Mouse (Mus musculus) small intestine, adult 2 months (tissue): ENCODE results near the gene Snx11. TPM values are rescaled to one million over a fixed set of nuclear protein-coding genes. Genes with fewer than 3 reads are reported as not detected.

ENCODE experiments used
- H3K27ac ChIP-seq: fragments of 200-500 bp; 2 replicates; pipeline ENCODE4 v1.5.1; 2012; ENCODE audit warnings: low read depth, low read length, control low read depth, inconsistent platforms; ENCODE audit not compliant: insufficient read depth
- H3K27me3 ChIP-seq: fragments of 200-500 bp; 2 replicates; pipeline ENCODE4 v1.6.1; 2012; ENCODE audit warnings: mild to moderate bottlenecking, moderate library complexity, low read length, inconsistent platforms; ENCODE audit not compliant: control insufficient read depth, insufficient read depth
- H3K36me3 ChIP-seq: fragments of 200-500 bp; 2 replicates; pipeline ENCODE4 v1.6.1; 2012; ENCODE audit warnings: mild to moderate bottlenecking, low read length, control low read depth, inconsistent platforms; ENCODE audit not compliant: control insufficient read depth, insufficient read depth
- H3K4me1 ChIP-seq: fragments of 200-500 bp; 2 replicates; pipeline ENCODE4 v1.6.1; 2012; ENCODE audit warnings: low read length, inconsistent platforms, mixed read lengths; ENCODE audit not compliant: control insufficient read depth, insufficient read depth, insufficient read length
- H3K4me3 ChIP-seq: fragments of 200-500 bp; 2 replicates; pipeline ENCODE4 v1.5.1; 2012; ENCODE audit warnings: low read depth, mild to moderate bottlenecking, control low read depth, inconsistent platforms, low read length, moderate library complexity
- CTCF ChIP-seq: fragments of 200-500 bp; IDR thresholded peaks from 2 replicates; pipeline ENCODE4 v1.5.1; 2012; ENCODE audit warnings: low read depth, mild to moderate bottlenecking, control low read depth, inconsistent platforms, low read length, moderate library complexity, mixed read lengths; ENCODE audit not compliant: insufficient replicate concordance, insufficient read length; ENCODE audit errors: extremely low read depth
- POLR2A ChIP-seq: fragments of 200-500 bp; IDR thresholded peaks from 2 replicates; pipeline ENCODE4 v1.6.1; 2012; ENCODE audit warnings: low read depth, mild to moderate bottlenecking, control low read depth, inconsistent platforms, low read length, moderate library complexity
- WGBS: fragments of 180-500 bp; shearing (Covaris S2); methylation state at CpG from one replicate; pipeline ENCODE4 v1.1.7; 2018; 5-methylcytosine and 5-hydroxymethylcytosine counted together
- polyA plus RNA-seq: library from polyadenylated mRNA; depleted of rRNA; stranded (reverse); fragments of >200 nt; gene quantifications from 2 replicates; pipeline ENCODE4 v1.2.3, GENCODE M21; 2012; rRNA removed

Snx11 gene
- polyA plus RNA-seq, 1 experiment: 13.2 TPM

- peak overlapping the region; percentile 30; the same call in 1 of the 2 replicates for H3K4me3 ChIP-seq
- no peaks in the 10 kb centered on the region for H3K4me1 ChIP-seq
- H3K27me3 ChIP-seq: peaks cover 8% of the 10 kb centered on the region; the same call in 1 of the 2 replicates
- no peak overlapping the region for H3K27ac ChIP-seq
- H3K36me3 ChIP-seq: no peaks in the 10 kb centered on the region
- TF ChIP-seq CTCF (peak; percentile 26; the same call in 1 of the 2 replicates), POLR2A (no peak)
- WGBS: 22% methylated on average over 19 of the region's 19 CpGs
These were observed 41.5 kb downstream of the Snx11 start for GRCm38 (mm10) chr11:96735908-96736307.

- no peak overlapping the region for H3K4me3 ChIP-seq
- H3K4me1 ChIP-seq: no peaks in the 10 kb centered on the region
- TF ChIP-seq CTCF (no peak), POLR2A (no peak)
- peaks cover 5% of the 10 kb centered on the region for H3K27me3 ChIP-seq
- 33% methylated on average over 4 of the region's 4 CpGs for WGBS
- H3K27ac ChIP-seq: no peak overlapping the region
- H3K36me3 ChIP-seq: no peaks in the 10 kb centered on the region
These were observed 44.7 kb downstream of the Snx11 start for GRCm38 (mm10) chr11:96732657-96733056.

GRCm38 (mm10) chr11:96730327-96730726 lies 47.0 kb downstream of the Snx11 start:
- Histone ChIP-seq H3K27me3 (no peaks in the 10 kb centered on the region; the same call in 1 of the 2 replicates), H3K36me3 (no peaks in the 10 kb centered on the region), H3K4me3 (no peak overlapping the region), H3K27ac (no peak overlapping the region), H3K4me1 (no peaks in the 10 kb centered on the region)
- TF ChIP-seq CTCF: no peak
- no peak for TF ChIP-seq POLR2A
- WGBS: 68% methylated on average over 5 of the region's 5 CpGs

- TF ChIP-seq POLR2A: no peak
- no peak for TF ChIP-seq CTCF
- Histone ChIP-seq H3K36me3 (no peaks in the 10 kb centered on the region), H3K27ac (no peak overlapping the region), H3K4me1 (no peaks in the 10 kb centered on the region), H3K4me3 (no peak overlapping the region), H3K27me3 (no peaks in the 10 kb centered on the region; the same call in 1 of the 2 replicates)
- WGBS: 31% methylated on average over 9 of the region's 9 CpGs
These were observed 47.9 kb downstream of the Snx11 start for GRCm38 (mm10) chr11:96729462-96729861.

- Histone ChIP-seq H3K4me1 (no peaks in the 10 kb centered on the region), H3K36me3 (no peaks in the 10 kb centered on the region), H3K27me3 (no peaks in the 10 kb centered on the region; the same call in 1 of the 2 replicates), H3K27ac (no peak overlapping the region), H3K4me3 (no peak overlapping the region)
- WGBS: 94% methylated on average over 2 of the region's 2 CpGs
- TF ChIP-seq CTCF (no peak), POLR2A (no peak)
These were observed 48.8 kb downstream of the Snx11 start for GRCm38 (mm10) chr11:96728577-96728976.

GRCm38 (mm10) chr11:96725833-96726232 lies 51.5 kb downstream of the Snx11 start:
- TF ChIP-seq POLR2A (no peak), CTCF (no peak)
- H3K4me1 ChIP-seq: no peaks in the 10 kb centered on the region
- H3K27ac ChIP-seq: no peak overlapping the region
- no peaks in the 10 kb centered on the region for H3K36me3 ChIP-seq
- WGBS: 49% methylated on average over 1 of the region's 1 CpGs
- H3K4me3 ChIP-seq: no peak overlapping the region
- no peaks in the 10 kb centered on the region; the same call in 1 of the 2 replicates for H3K27me3 ChIP-seq

- Histone ChIP-seq H3K27me3 (no peaks in the 10 kb centered on the region; the same call in 1 of the 2 replicates), H3K4me1 (no peaks in the 10 kb centered on the region), H3K36me3 (no peaks in the 10 kb centered on the region), H3K4me3 (no peak overlapping the region), H3K27ac (no peak overlapping the region)
- WGBS: 63% methylated on average over 7 of the region's 7 CpGs
- no peak for TF ChIP-seq CTCF
- TF ChIP-seq POLR2A: no peak
These were observed 58.8 kb downstream of the Snx11 start for GRCm38 (mm10) chr11:96718609-96719008.

Other genes with a start within 250 kb of the Snx11 start
- 11.8 and 18.1 TPM in 2 replicates for gene Cbx1, start 11.6 kb upstream of the Snx11 start, polyA plus RNA-seq
- 36.1 and 87.5 TPM in 2 replicates for gene Nfe2l1, start 52.4 kb upstream of the Snx11 start, polyA plus RNA-seq
- 4.7 and 9.5 TPM in 2 replicates for gene Copz2, start 72.3 kb upstream of the Snx11 start, polyA plus RNA-seq
- 23.2 and 33.1 TPM in 2 replicates for gene Cdk5rap3, start 138.9 kb upstream of the Snx11 start, polyA plus RNA-seq
- 56.6 and 137 TPM in 2 replicates for gene Prr15l, start 150.5 kb upstream of the Snx11 start, polyA plus RNA-seq
- 28.4 and 44.6 TPM in 2 replicates for gene Pnpo, start 166.4 kb upstream of the Snx11 start, polyA plus RNA-seq
- 11.0 and 20.1 TPM in 2 replicates for gene Sp2, start 205.4 kb upstream of the Snx11 start, polyA plus RNA-seq
- gene Sp6, start 235.8 kb upstream of the Snx11 start, polyA plus RNA-seq: 0.13 and 0.22 TPM in 2 replicates